Mouse (Mus musculus): Measurements from ENCODE around the gene Dab2ip.
A peak's percentile ranks its signal among the peaks of the same experiment; 100 is the strongest.

The Dab2ip gene

DNA sequence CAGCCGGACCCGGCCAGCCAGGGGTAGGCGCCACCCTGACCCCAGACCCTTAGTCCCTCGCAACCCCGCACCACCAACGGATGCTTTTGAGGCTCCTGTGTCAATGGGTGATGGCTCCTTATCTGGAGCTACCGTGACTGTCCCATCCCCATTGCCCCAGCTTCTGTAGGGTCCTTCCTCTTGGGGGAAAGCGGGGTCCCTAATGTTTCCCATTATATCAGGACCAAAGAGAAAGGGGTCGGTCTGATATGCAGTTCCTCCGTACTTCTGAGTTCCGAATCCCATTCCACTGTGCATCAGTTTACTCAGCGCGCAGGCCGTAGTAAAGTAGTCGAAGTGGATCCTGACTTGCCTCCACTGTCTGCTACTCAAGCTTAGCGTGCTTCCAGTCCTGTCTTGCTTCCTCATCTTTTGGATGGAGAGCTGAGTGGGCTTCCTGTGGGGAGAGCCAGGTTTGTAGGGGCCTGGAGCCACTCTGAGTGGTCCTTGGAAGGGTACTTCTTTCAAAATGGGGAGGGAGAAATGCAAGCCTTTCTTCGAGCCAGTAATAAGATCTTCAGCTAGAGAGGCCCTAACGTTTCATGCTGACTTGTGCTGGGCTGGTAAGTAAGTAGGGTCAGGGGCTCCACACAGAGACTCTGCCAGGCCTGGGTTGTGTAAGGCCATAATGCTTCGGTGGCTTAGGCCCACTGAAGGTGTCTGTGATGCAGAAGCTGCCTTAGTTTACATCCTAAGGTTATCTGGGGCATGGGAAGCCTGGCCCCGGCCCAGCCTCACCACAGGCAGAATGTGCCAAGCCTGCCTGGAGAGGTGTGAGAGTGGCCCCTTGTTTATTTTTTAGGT is 64.4 kb downstream of the Dab2ip start:
- DNase-seq (ENCODE audit: low spot score): no peak

DNA sequence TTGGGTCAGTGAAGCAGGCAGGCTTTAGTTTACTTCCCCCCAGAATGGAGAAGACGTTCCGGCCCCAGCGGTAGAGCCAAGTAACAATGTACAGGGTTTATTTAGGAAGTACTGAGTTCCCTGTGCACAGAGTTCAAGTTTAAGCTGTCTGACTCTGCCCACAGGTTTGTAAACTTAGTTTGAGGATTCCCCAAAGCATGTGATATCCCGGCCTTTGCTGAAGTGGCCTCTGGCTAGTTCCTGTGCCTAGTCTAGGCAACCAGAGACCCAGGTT is 65.0 kb downstream of the Dab2ip start:
- DNase-seq (ENCODE audit: low spot score): no peak

DNA sequence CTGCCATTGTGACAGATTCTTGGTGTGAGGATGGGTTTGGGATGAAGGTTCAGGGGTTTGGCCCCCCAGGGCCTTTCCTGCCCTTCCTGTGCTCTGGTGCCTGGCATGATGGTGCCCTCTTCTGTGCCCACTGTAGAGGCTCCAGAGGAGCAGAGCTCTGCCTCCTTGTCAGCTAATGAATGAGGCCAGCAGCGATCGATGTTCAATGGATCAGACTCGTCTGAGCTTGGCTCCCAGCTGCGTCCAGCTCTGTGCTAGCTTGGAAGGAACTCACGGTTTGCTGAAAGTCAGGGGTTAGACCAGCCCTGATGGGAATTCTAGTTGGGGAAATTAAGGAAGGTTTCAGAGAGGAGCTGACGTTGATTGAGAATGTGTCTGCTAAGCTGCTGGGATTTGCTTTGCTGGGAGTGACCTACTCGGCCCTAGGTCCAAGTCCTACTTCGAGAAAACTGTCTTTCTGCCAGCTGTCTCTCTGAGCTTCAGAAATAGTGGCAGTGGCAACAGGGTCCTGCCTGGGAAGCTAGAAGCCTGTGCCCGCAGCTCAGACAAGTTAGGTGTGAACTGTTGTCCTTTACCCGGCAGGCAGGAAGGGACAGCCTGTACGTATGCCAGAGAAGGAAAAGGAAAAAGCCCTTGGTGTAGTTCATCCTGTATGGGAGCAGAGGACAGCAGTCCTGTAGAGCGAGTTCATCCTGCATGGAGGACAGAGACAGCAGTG is 65.5 kb downstream of the Dab2ip start:
- DNase-seq (ENCODE audit: low spot score): no peak

DNA sequence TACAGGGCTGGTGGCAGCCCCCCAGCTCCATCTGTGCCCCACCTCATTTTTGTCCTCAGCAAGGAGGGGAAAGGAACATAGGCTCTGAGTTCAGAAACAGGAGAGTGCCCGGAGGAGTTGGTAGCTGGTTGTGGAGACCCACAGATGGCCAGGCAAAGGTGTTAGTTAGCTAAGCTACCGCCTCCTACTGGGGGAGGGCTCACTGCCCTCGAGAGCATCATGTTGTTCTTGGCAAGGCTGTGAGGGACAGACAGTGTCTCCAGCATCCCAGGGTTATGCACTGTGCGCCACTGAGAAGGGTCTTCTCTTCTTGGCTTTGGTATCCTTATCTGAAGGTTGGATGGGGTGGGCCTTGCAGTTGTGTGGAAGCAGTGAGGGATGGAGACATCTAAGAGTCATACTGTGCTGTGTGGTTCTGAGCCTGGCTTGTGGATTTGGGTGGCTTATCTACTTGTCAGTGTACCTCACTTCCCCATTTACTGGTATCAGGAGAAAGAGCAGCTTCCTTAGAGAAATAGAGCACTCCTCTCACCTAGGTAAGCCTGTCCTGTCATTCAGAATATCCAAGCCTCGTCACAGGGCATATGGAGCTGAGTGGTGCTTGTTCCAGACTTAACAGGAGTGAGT is 66.4 kb downstream of the Dab2ip start:
- DNase-seq (ENCODE audit: low spot score): no peak

DNA sequence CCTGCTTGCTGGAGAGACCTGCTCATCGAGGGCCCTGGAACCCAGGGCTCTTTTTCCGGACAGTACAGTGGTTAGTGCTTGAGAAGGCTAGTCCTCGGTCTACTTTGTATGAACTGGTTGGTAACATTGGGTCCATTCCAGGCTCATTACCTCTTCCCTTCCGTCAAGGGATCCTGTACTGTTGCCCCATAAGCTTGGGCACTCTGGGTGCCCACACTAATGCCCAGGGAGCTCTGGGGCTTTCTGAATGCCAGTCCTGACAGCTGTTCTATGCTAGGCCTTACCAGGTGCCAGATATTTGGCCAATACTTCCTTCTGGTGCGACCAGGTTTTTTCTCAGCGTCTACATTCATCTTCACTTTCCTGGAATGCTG is 66.9 kb downstream of the Dab2ip start:
- DNase-seq (ENCODE audit: low spot score): no peak

DNA sequence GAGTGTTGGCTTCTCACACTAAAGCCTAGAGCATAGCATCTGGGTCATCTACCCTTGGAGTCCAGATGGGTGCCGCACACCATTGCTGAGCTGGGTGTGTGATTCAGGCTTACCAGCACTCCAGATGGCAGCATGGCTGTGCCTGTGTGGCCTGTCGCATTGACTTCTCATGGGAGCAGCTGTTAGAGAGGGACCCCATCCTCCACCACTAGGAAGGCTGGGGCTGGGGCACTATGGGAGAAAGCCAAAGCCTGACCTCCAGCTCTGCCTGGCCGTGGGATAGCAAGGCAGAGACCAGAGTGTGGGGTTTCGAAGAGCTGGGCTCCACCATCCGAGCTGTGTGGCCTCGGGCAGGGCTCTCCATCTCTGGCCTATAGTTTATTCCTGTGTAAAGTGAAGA is 67.5 kb downstream of the Dab2ip start:
- DNase-seq (ENCODE audit: low spot score): no peak

DNA sequence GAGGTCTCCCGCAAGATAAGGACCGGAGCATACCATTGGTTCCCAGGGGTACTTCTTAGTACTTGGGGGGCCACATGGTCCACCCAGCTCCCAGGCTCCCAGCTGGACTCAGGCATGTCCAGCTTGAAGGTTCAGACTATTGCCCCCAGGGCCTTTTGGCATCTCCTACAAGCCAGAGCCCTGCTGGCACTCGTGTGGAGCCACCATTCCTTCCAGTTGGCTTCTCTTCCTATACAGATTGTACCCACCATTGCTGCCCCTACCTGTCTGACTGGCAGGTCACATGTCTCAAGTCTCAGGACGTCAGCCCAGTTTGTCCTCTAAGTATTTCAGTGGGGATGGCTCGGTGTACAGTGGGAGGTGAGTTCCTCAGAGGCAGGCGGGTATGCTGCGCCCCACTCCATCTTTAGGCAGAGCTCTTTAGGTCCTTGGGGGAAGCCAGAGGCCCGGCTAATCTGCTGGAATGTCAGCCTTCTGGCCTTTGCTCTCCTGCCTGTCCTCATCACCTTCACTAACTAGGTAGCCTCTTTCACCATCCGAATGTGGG is 68.2 kb downstream of the Dab2ip start:
- no peak for DNase-seq (ENCODE audit: low spot score)

DNA sequence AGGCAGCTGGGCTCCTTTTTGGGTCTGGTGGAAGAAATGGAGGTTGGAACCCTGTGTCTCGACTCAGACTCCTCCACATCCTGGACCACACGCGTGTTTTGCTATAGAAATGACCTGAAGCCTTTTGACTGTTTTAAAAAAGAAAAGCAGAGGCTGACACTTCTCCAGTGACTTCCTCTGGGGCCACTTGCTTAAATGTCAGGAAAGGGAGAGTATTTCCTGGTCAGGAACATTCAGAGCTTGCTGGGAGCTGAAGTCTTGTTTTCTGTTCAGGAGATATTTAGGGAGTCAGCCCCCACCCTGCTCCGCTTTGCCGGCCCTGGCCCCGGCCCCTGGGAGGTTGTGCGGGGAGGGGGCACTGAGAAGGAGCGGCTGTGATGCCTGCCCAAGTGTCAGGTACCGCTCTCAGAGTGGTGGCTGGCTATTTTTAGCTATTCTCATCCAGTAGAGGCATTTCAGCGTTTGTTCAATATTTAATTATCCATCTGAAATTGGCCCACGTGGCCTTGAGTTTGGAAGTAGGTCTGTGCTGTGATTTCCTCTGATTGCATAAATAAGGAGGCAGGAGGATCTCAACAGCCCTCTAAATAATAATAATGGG is 69.3 kb downstream of the Dab2ip start:
- no peak for DNase-seq (ENCODE audit: low spot score)

DNA sequence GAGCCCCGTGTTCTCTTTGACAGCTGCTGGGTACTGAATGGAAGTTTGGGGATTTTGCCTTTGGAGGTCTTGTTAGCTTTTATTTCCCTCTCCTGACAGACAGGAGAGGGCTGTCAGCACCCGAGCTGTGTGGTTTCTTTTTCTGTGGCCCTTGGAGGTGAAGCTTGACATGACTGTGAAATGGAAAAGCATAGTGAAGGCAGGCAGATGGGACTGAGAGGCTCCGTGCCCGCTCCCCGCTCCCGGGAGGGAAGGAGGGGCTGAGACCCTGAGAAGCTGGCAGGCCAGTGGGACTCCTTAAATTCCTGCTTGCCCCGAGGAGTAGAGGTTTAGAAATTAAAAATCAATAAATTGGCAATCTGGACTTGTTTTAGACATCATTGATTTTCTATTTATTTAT is 70.0 kb downstream of the Dab2ip start:
- DNase-seq (ENCODE audit: low spot score): no peak

DNA sequence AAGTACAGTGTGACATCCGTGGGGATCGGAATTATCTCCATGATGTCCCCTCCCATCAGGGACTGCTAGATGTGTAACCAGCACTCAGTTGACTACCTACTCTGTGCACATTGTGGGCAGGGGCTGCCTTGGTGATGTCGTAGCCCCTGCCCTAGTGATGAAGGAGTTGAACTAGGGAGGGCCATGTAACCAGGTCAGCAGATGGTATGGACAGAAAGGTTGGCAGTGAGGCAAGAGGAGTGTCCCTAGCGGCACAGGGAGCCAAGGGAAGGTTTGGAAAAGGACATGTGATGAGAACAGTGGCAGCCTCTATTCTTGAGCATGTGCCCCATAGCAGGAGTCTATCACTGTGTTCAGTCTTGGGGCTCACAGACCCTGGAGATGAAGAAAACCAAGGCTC is 70.6 kb downstream of the Dab2ip start:
- no peak for DNase-seq (ENCODE audit: low spot score)

DNA sequence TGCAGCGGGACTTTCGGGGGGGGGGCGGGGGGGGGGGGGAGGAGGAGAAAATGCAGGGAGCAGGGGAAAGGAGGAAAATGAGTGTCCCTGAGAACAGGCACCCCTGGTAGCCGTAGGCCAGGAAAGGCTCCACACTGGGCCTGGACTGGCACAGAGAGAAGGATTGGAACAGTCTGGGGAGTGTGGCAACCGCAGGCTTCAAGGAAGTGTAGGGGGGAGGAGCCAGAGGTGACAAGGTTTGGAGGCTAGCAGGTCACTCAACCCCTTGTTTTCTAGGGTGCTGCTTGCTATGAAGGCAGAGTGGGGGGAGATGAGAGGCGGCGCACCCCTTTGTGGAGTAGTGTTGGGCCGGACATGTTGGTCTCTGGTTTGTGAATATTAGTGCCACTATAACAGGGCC is 71.1 kb downstream of the Dab2ip start:
- no peak for DNase-seq (ENCODE audit: low spot score)

DNA sequence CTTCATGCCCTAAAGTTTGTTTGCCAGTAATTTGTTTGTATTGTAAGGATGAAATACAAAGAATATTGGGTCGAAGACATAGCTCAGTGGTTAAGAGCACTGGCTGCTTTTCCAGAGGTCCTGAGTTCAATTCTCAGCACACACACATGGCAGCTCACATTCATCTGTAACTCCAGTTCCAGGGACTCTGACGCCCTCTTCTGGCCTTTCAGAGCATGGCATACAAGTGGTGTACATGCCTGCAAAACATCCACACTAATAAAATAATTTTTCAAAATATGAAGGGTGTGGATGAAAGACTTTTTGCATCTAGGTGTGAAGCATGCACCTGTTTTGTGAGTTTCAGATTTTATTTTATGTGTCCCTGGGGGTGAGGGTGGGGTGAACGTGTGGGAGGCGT is 75.3 kb downstream of the Dab2ip start:
- DNase-seq (ENCODE audit: low spot score): no peak

DNA sequence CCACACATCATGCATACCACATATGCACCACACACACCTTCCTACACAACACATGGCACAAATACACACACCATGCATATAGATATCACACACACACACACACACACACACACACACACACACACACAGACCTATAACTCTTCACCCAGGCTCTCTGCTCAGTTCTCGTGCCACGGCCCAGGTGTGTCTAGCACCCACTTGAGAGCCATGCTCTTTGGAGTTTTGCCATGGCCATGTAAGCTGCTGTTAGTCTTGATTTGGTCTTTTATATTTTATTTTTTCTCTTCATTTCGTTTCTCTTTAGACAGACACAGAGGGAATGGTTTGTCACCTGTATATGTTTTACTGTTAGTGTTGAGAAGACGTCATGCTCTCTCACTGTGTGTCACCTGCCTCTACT is 76.9 kb downstream of the Dab2ip start:
- DNase-seq (ENCODE audit: low spot score): no peak

DNA sequence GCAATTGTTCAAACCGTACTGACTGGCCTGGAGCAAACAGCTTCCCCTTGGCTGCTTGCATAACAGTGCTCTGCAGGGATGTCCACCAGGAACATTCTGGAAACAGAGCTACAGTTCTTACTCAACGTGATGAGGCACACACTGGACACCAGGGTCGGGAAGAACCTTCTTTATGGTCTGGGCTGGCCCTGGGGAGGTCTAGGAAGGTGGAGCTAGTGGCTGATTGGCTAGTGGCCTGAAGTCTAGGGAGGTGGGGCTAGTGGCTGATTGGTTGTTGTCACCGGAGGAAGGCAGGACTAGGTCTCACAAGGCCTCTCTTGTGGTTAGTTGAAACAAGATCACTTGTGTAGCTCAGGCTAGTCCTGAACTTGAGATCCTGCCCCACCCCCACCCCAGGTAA is 77.5 kb downstream of the Dab2ip start:
- DNase-seq (ENCODE audit: low spot score): no peak

DNA sequence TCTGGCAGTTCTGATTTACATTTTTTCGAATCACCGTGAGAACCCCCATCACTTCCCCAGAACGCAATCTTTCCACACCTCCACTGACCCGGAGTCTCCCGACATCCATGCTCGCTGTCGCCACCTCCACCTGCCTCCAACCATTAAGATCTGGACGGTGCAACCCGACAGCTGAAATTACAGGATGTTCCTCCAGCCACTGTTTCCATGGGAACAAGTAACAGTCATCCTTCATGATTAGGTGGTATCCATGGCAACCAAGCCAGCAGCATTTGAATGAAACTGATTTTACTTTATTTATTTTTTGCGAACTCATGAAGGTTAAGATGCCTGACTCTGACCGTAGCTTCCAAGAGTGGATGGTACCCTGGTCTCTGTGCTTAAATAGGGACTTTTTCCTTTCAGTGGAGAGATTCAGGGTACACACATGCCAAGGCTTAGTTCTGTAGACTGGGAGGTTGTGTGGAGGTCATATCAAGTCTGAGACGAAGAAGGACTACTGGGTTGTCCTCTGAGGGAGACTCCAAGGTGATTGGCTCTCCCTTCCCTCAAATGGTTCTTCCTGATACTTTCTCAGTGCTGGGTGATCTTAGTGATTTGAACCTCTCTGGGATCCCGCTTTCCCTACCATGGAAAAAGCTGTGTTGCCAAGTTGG is 79.9 kb downstream of the Dab2ip start:
- no peak for DNase-seq (ENCODE audit: low spot score)

DNA sequence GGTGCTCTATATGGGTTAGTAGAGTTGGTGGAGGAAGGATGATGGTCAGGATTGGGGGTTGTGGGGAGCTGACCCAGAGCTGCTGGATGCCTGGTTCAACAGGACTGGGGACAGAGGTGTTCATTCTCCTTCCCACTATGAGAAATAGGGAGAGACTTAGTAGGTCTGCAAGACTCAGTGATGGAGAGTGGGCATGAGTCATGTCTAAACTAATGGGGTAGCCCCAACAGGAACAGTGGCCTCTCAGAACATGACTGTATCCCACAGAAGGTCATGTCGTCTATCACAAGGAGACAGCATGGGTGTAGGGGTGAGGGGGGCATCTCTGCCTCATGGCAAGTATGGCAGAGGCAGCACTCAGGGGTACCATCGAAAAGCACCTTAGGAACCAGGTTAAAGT is 81.7 kb downstream of the Dab2ip start:
- DNase-seq (ENCODE audit: low spot score): no peak

DNA sequence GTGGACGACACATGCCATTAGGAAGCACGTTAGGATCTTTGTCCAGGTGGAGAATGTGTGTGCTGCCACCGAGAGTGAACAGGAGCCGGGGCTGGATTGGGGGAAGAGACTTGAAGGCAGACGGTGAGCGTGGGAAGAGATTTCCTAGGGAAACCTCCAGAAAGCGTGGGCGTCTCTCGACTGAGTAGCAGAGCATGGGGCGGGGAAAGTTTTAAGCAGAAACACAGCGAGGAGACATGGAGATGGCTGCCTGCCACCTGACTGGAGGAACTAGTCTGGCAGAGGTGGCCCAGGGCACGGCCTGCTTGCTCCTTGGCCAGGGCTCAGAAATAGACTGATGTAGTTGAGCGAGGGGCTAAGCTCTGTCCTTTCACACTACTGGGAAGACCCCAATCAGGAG is 82.5 kb downstream of the Dab2ip start:
- peak; percentile 50 for DNase-seq (ENCODE audit: low spot score)

DNA sequence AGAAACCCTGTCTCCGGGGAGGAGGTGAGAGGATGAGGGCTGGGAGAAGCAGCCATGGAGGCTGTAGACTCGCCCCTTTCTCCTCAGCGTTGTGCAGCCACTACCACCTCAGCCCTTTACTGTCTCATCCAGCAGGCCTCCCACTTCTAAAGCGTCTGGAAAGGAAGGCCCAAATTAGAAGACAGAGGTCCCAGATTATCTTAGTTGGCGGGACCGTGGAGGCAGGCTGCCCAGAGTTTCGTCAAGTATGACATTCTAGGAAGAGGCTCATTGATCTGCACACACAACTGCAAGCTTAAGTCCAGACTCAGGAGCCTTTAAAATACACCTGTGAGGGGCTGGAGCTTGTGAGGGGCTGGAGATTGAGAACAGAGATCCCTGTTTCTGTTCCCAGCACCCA is 84.2 kb downstream of the Dab2ip start:
- no peak for DNase-seq (ENCODE audit: low spot score)

DNA sequence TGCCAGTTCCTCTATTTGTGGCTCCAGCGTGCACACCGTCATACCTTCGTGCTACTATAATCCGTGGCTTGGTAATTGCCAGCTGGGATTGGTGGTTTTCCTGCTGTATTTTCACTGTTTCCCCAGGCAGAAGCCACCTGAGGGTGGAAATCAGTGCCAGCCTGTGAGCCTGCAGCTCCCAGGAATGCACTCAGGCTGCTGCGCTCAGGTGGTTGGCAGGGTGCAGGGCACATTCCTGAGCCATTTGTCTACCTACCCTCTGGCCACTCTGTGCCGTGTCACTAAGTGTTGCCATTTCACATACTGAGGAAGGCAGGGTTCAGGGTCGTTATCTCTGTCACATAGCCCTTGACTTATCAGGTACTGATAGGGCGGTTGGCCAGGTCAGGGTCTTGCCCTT is 88.5 kb downstream of the Dab2ip start:
- no peak for DNase-seq (ENCODE audit: low spot score)

DNA sequence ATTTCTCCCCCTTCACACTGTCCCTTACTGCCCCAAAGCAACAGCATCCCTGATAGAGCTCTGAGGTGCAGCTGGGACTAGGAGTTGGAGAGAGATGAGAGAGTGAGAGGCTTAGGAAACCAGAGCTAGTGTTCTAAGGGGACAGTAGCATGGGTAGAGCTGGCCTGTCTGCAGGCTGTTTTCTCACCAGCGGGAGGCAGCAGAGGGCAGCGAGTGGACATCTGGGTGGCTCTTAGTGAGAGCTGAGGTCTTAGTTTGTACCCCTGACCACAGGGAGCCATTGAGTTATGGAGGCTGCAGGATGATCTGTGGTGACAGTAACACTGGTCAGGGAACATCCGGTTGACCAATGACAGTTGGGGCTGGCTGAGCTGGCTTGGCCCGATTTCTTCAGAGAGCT is 91.6 kb downstream of the Dab2ip start:
- peak; percentile 85 for DNase-seq (ENCODE audit: low spot score)

DNA sequence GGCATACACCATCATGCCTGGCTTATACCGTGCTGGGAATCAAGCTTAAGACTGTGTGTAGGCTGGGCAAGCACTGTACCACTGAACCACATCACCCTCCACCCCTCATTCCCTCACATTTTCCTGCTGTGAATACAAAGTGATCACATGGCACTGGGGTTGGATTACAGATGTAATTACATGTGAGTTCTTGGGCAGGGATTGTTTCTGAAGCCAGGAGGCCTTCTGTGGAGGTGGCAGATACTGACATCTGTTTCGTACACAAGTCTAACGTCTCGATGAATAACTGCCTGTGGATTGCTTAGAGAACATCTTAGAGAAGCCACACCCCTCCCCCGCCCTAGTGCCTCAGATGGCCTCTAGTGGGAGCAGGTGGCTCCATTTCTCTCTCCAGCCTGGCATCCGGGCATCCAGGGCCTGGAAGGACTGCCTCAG is 93.2 kb downstream of the Dab2ip start:
- peak; percentile 50 for DNase-seq (ENCODE audit: low spot score)

DNA sequence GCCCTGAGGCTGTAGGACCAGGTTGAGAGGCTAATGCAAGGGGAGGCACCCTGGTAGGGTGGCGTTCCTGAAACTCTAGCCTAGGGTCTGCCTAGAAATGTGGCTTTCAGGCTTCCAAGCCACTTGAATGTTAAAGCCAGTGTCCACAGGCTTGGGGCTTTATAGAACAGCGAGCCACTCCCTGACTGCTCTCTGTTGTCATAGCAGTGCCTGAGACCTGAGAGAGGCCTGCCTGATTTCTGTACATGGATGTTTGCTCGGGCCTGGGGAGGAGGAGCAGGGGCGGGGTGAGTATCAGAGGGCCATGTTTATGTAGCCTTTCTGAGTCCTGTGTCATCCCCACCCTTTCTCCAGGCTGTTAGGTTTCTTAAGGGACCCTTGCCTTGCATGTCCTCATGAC is 94.9 kb downstream of the Dab2ip start:
- DNase-seq (ENCODE audit: low spot score): no peak

Measured in urinary bladder, postnatal 25 days (tissue).